8 mouse cellular contexts compared by ENCODE assay signal in the genomic region with DNA sequence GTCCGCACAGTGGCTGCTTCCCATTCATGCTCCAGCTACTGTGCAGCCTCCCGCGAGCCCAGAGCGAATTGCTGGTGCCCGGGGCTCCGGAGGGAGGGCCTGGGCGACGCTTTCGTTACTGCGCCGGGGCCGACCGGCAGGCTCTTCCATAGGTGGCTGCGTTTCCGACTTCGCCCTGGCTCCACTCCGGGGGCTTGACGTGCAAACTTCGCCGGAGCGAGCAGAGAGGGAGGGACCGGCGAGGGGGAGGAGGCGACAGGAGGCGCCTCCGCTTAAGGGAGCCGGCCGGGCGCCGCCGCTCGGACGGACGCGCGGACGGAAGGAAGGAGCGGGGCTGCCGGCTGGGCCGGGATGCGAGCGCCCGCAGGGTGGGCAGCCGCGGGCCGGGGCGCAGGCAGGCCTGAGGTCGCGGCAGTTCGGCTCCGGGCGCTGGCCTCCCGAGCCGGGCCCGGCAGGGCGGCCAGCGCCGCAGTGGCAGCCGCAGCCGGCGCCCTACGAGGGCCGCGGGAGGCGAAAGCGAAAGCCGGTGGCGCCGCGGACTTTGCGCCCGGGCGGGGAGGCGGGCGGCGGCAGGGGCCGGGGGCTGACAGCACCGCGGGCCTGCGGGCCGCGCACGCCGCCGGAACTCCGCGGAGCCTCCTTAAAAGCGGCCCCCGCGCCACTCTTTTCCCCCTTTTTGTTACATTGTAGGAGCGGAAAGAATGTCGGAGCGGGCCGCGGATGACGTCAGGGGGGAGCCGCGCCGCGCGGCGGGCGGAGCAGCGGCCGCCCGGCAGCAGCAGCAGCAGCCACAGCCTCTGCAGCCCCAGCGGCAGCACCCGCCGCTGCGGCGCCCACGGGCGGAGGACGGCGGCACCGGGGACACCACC. TPM values are rescaled to one million over a fixed set of nuclear protein-coding genes. Genes with fewer than 3 reads are reported as not detected.
DNase-seq lines count a peak whose midpoint lies in the region; ATAC-seq and TF ChIP-seq lines count a peak whose summit lies in the region.

No protein-coding gene starts in this region.

- peak; percentile 94 for ATAC-seq in forebrain, embryonic 16.5 days
- ATAC-seq in neural tube, embryonic 15.5 days (ENCODE audit: low FRiP score), result peak; percentile 94

- peak overlapping the region; percentile 44 for H3K27ac ChIP-seq in MEL (ENCODE audit: control insufficient read depth, low read depth, low read length)
- peak overlapping the region; percentile 99 for H3K27ac ChIP-seq in forebrain, embryonic 16.5 days (ENCODE audit: low read length)
- peak overlapping the region; percentile 96 for H3K27ac ChIP-seq in layer of hippocampus, adult 2 months
- H3K27ac ChIP-seq in neural tube, embryonic 15.5 days (replicated peaks), result peak overlapping the region; percentile 96

- no peak for TF ChIP-seq RAD21 in MEL (IDR thresholded peaks at IDR 0.05; ENCODE audit: low read depth, low read length)

- intact Hi-C loops in heart, postnatal 36 days (cut with DNase I), result loop anchor here (1.0 to 5.0 kb wide), 3 partner anchors 49 to 335 kb away; partner anchors contain the start of gene Il3ra

- H3K4me2 ChIP-seq in forebrain, embryonic 16.5 days (ENCODE audit: low read length), result peak overlapping the region; percentile 91
- peak overlapping the region; percentile 83 for H3K4me2 ChIP-seq in neural tube, embryonic 15.5 days

- peak overlapping the region; percentile 95 for H3K9ac ChIP-seq in MEL (ENCODE audit: control insufficient read depth, low read depth, low read length, poor library complexity, severe bottlenecking)
- H3K9ac ChIP-seq in forebrain, embryonic 16.5 days (replicated peaks; ENCODE audit: low read depth, low read length), result peak overlapping the region; percentile 99
- H3K9ac ChIP-seq in neural tube, embryonic 15.5 days (replicated peaks), result peak overlapping the region; percentile 74

- TF ChIP-seq CTCF in MEL (IDR thresholded peaks at IDR 0.05 in 2 of 3, conservative IDR thresholded peaks at IDR 0.05 in 1 of 3; ENCODE audit: control insufficient read depth in 1 of 3, insufficient read depth in 1 of 3, low read depth in 2 of 3, low read length in 3 of 3, poor library complexity in 1 of 3, severe bottlenecking in 1 of 3), result no peak
- TF ChIP-seq CTCF in layer of hippocampus, adult 2 months (conservative IDR thresholded peaks at IDR 0.05), result peak; percentile 49
- TF ChIP-seq CTCF in lung, adult 2 months (IDR thresholded peaks at IDR 0.05; ENCODE audit: insufficient read depth, low read length), result no peak

- no peak for TF ChIP-seq EP300 in MEL (IDR thresholded peaks at IDR 0.05; ENCODE audit: low read depth in 1 of 2, low read length in 2 of 2)

- peaks cover 7 to 9% of the 10 kb centered on the region in 2 experiments; a peak in 3 of 4 replicates for H3K4me1 ChIP-seq in MEL (ENCODE audit: control insufficient read depth in 1 of 2, insufficient read depth in 2 of 2, low read length in 2 of 2)
- H3K4me1 ChIP-seq in forebrain, embryonic 16.5 days (replicated peaks; ENCODE audit: control insufficient read depth, insufficient read depth, low read length), result peaks cover 26% of the 10 kb centered on the region
- H3K4me1 ChIP-seq in lung, adult 2 months (ENCODE audit: control insufficient read depth, insufficient read depth, low read length), result peaks cover 12% of the 10 kb centered on the region
- peaks cover 23% of the 10 kb centered on the region for H3K4me1 ChIP-seq in neural tube, embryonic 15.5 days

- peak; percentile 81 for DNase-seq in MEL (ENCODE audit: low read depth, low spot score)
- peak; percentile 87 to 88 for DNase-seq in cerebellum, adult 18-20 months
- peak; percentile 84 to 89 for DNase-seq in heart, postnatal 36 days
- peak; percentile 80 to 85 for DNase-seq in layer of hippocampus, adult 2 months (ENCODE audit: low spot score in 2 of 2)
- DNase-seq in lung, adult 2 months, result peak; percentile 87
- DNase-seq in testis, postnatal 10 days (ENCODE audit: low spot score), result peak; percentile 86

- peaks cover 7% of the 10 kb centered on the region for H3K79me2 ChIP-seq in MEL (ENCODE audit: control insufficient read depth, insufficient read depth, low read length, poor library complexity)

- under 1% methylated on average over 97 of the region's 116 CpGs for WGBS in forebrain, embryonic 16.5 days
- under 1% methylated on average over 107 of the region's 116 CpGs for WGBS in lung, adult 2 months
- 1% methylated on average over 80 of the region's 116 CpGs for WGBS in neural tube, embryonic 15.5 days

- no peaks in the 10 kb centered on the region for H3K27me3 ChIP-seq in MEL (ENCODE audit: control insufficient read depth in 1 of 2, insufficient read depth in 2 of 2, low read length in 2 of 2)
- H3K27me3 ChIP-seq in forebrain, embryonic 16.5 days (replicated peaks; ENCODE audit: control insufficient read depth, insufficient read depth, low read length), result no peaks in the 10 kb centered on the region
- H3K27me3 ChIP-seq in neural tube, embryonic 15.5 days (replicated peaks), result no peaks in the 10 kb centered on the region

- TF ChIP-seq POLR2A in MEL (IDR thresholded peaks at IDR 0.05; ENCODE audit: control insufficient read depth in 1 of 2, insufficient read depth in 1 of 2, low read depth in 1 of 2, low read length in 2 of 2, poor library complexity in 1 of 2), result peak in 1 of 2 experiments; percentile 33; a peak in 2 of 4 replicates
- peak; percentile 37; the same call in 1 of the 2 replicates for TF ChIP-seq POLR2A in lung, adult 2 months (IDR thresholded peaks at IDR 0.05; ENCODE audit: borderline replicate concordance, extremely low read depth, low read depth, low read length)

- no peaks in the 10 kb centered on the region for H3K9me3 ChIP-seq in MEL (replicated peaks; ENCODE audit: insufficient read depth, low read length)
- no peaks in the 10 kb centered on the region for H3K9me3 ChIP-seq in forebrain, embryonic 16.5 days (ENCODE audit: control insufficient read depth, low read length)
- H3K9me3 ChIP-seq in neural tube, embryonic 15.5 days (replicated peaks), result no peaks in the 10 kb centered on the region

- peak overlapping the region; percentile 64 to 97 for H3K4me3 ChIP-seq in MEL (ENCODE audit: control insufficient read depth in 1 of 2, insufficient read depth in 1 of 2, low read depth in 2 of 2, low read length in 2 of 2)
- H3K4me3 ChIP-seq in forebrain, embryonic 16.5 days (replicated peaks; ENCODE audit: low read length), result peak overlapping the region; percentile 86
- peak overlapping the region; percentile 71 for H3K4me3 ChIP-seq in layer of hippocampus, adult 2 months
- H3K4me3 ChIP-seq in lung, adult 2 months (replicated peaks; ENCODE audit: extremely low read depth, low read depth, low read length), result peak overlapping the region; percentile 89
- peak overlapping the region; percentile 72 for H3K4me3 ChIP-seq in neural tube, embryonic 15.5 days (replicated peaks)

- H3K36me3 ChIP-seq in MEL (ENCODE audit: control insufficient read depth in 1 of 2, insufficient read depth in 2 of 2, low read length in 2 of 2), result peaks cover 0 to 13% of the 10 kb centered on the region in 2 experiments; a peak in 2 of 4 replicates
- H3K36me3 ChIP-seq in forebrain, embryonic 16.5 days (ENCODE audit: control insufficient read depth, insufficient read depth), result no peaks in the 10 kb centered on the region
- no peaks in the 10 kb centered on the region for H3K36me3 ChIP-seq in neural tube, embryonic 15.5 days

TF ChIP-seq in MEL, 35 proteins besides CTCF, POLR2A, EP300 and RAD21:
- TF ChIP-seq NELFE (IDR thresholded peaks at IDR 0.05; ENCODE audit: low read depth, low read length) (peak; percentile 58), TCF12 (IDR thresholded peaks at IDR 0.05; ENCODE audit: low read depth, low read length) (no peak), SIN3A (IDR thresholded peaks at IDR 0.05; ENCODE audit: low read length) (0 out of 2 replicates have a peak, but pooled peaks have one; percentile 23), ETS1 (IDR thresholded peaks at IDR 0.05; ENCODE audit: low read depth, low read length) (peak; percentile 15; the same call in 1 of the 2 replicates), ELF1 (IDR thresholded peaks at IDR 0.05; ENCODE audit: low read depth, low read length) (0 out of 2 replicates have a peak, but pooled peaks have one; percentile 9), HCFC1 (IDR thresholded peaks at IDR 0.05; ENCODE audit: low read depth, low read length) (peak; percentile 44; the same call in 1 of the 2 replicates), ZMIZ1 (IDR thresholded peaks at IDR 0.05; ENCODE audit: low read depth, low read length) (no peak)

RNA-seq across cellular contexts. Expression of gene Thoc7, which starts 51.0 kb away (rescaled TPM):
- total RNA-seq in MEL (2012; rRNA removed), result 121 and 126 TPM in 2 replicates
- polyA plus RNA-seq in MEL (2012; ENCODE audit: insufficient read depth in 1 of 2, insufficient read length in 2 of 2, low read depth in 1 of 2, low replicate concordance in 2 of 2, missing spikeins in 1 of 2), result 10 to 100 TPM in 1 of 2 experiments, not detected in 1; 85.8 TPM
- 150 and 159 TPM in 2 replicates for polyA plus RNA-seq in forebrain, embryonic 16.5 days (2015; fragmentation: Nextera tagmentation; extraction: Ambion mirVana)
- total RNA-seq in heart, postnatal 36 days (2021), result 10 to 100 TPM; 97.2 to 98.6 TPM
- total RNA-seq in layer of hippocampus, adult 2 months (2021), result 10 to 100 TPM; 92.5 to 96.8 TPM
- polyA plus RNA-seq in lung, adult 2 months (2012; rRNA removed), result 9.2 and 13.3 TPM in 2 replicates
- 187 and 210 TPM in 2 replicates for polyA plus RNA-seq in neural tube, embryonic 15.5 days (2015; fragmentation: Nextera tagmentation; extraction: Ambion mirVana)

RNA-seq across cellular contexts. Expression of gene Atxn7, which starts 51.4 kb away (rescaled TPM):
- total RNA-seq in MEL (2012; rRNA removed), result 2.3 and 2.7 TPM in 2 replicates
- polyA plus RNA-seq in MEL (2012; ENCODE audit: insufficient read depth in 1 of 2, insufficient read length in 2 of 2, low read depth in 1 of 2, low replicate concordance in 2 of 2, missing spikeins in 1 of 2), result 1 to 10 TPM in 1 of 2 experiments, not detected in 1; 7.7 TPM
- polyA plus RNA-seq in forebrain, embryonic 16.5 days (2015; fragmentation: Nextera tagmentation; extraction: Ambion mirVana), result 4.0 and 4.9 TPM in 2 replicates
- 10 to 100 TPM; 16.3 to 16.5 TPM for total RNA-seq in heart, postnatal 36 days (2021)
- 10 to 100 TPM; 25.7 to 31.6 TPM for total RNA-seq in layer of hippocampus, adult 2 months (2021)
- polyA plus RNA-seq in lung, adult 2 months (2012; rRNA removed), result 33.4 and 39.4 TPM in 2 replicates
- polyA plus RNA-seq in neural tube, embryonic 15.5 days (2015; fragmentation: Nextera tagmentation; extraction: Ambion mirVana), result 3.2 and 3.3 TPM in 2 replicates

Comparison
In these comparisons a context has a peak if more than half of its experiments do, and no peak if none do; other contexts are left out.
1. Peak in every context shown above with its lines: DNase-seq, ATAC-seq, H3K4me3 ChIP-seq and H3K27ac ChIP-seq.
2. H3K27ac ChIP-seq: peak in every context shown above with its lines; median percentile 99 in forebrain, embryonic 16.5 days; 96 in layer of hippocampus, adult 2 months; 96 in neural tube, embryonic 15.5 days; 44 in MEL.